Mouse (Mus musculus): ENCODE results near the gene Mov10. TPM values are rescaled to one million over a fixed set of nuclear protein-coding genes. Genes with fewer than 3 reads are reported as not detected.
"Not testable (repeated sequence)": the region's sequence is repeated elsewhere in the genome, so short reads cannot be mapped to it uniquely, and the experiment has no call there.

Gene Mov10
- polyA plus RNA-seq, 1 experiment: 3.2 TPM

- 18% methylated on average over 4 of the region's 4 CpGs for WGBS
- TF ChIP-seq CTCF (IDR thresholded peaks at IDR 0.05; ENCODE audit: borderline replicate concordance, insufficient read depth, low read depth, low read length) (peak; percentile 18; the same call in 1 of the 2 replicates), POLR2A (IDR thresholded peaks at IDR 0.05; ENCODE audit: borderline replicate concordance, insufficient read depth, low read length) (no peak)
- H3K4me3 ChIP-seq (replicated peaks; ENCODE audit: insufficient read depth, low read depth, low read length): no peak overlapping the region
- H3K27me3 ChIP-seq (ENCODE audit: control insufficient read depth, insufficient read depth, low read length): no peaks in the 10 kb centered on the region
- no peak overlapping the region for H3K27ac ChIP-seq (ENCODE audit: insufficient read depth, low read length)
- no peaks in the 10 kb centered on the region for H3K4me1 ChIP-seq (ENCODE audit: control insufficient read depth, insufficient read depth, low read length)
- DNase-seq: no peak
These were observed 53.3 kb downstream of the Mov10 start for GRCm38 (mm10) chr3:104765021-104765420.

GRCm38 (mm10) chr3:104762103-104762863 is 56.1 kb downstream of the Mov10 start:
- not testable (repeated sequence) for DNase-seq; H3K27ac ChIP-seq (ENCODE audit: insufficient read depth, low read length); H3K4me1 ChIP-seq (ENCODE audit: control insufficient read depth, insufficient read depth, low read length); H3K27me3 ChIP-seq (ENCODE audit: control insufficient read depth, insufficient read depth, low read length); H3K4me3 ChIP-seq (replicated peaks; ENCODE audit: insufficient read depth, low read depth, low read length)
- WGBS: 32% methylated on average over 20 of the region's 20 CpGs

DNA sequence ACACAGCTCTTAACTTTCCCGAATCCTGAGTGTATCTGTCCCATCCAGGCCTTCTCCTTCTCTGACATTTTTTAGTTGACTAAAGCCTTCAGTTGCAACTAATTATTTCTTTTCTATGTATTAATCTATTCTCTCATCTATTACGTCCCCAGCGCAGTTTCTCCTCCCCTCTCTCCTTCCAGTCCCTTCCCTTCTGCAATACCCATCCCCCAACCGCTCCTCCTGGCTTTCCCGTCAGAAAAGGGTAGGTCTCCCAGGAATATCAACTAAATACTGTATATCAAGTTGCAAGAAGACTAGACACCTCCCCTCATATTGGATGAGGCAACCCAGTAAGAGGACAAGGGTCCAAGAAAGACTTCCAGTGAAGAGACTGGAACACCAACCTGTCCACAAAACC is 59.5 kb downstream of the Mov10 start:
- 21% methylated on average over 5 of the region's 5 CpGs for WGBS
- Histone ChIP-seq H3K4me1 (ENCODE audit: control insufficient read depth, insufficient read depth, low read length) (no peaks in the 10 kb centered on the region), H3K4me3 (replicated peaks; ENCODE audit: insufficient read depth, low read depth, low read length) (no peak overlapping the region), H3K27me3 (ENCODE audit: control insufficient read depth, insufficient read depth, low read length) (no peaks in the 10 kb centered on the region), H3K27ac (ENCODE audit: insufficient read depth, low read length) (no peak overlapping the region)
- TF ChIP-seq CTCF (IDR thresholded peaks at IDR 0.05; ENCODE audit: borderline replicate concordance, insufficient read depth, low read depth, low read length) (no peak), POLR2A (IDR thresholded peaks at IDR 0.05; ENCODE audit: borderline replicate concordance, insufficient read depth, low read length) (no peak)
- no peak for DNase-seq

GRCm38 (mm10) chr3:104758406-104758805 is 60.0 kb downstream of the Mov10 start:
- peak; percentile 55 to 63 for DNase-seq
- no peak for TF ChIP-seq POLR2A (IDR thresholded peaks at IDR 0.05; ENCODE audit: borderline replicate concordance, insufficient read depth, low read length)
- TF ChIP-seq CTCF (IDR thresholded peaks at IDR 0.05; ENCODE audit: borderline replicate concordance, insufficient read depth, low read depth, low read length): peak; percentile 69
- WGBS: 2% methylated on average over 27 of the region's 27 CpGs
- Histone ChIP-seq H3K27me3 (ENCODE audit: control insufficient read depth, insufficient read depth, low read length) (no peaks in the 10 kb centered on the region), H3K4me1 (ENCODE audit: control insufficient read depth, insufficient read depth, low read length) (no peaks in the 10 kb centered on the region), H3K4me3 (replicated peaks; ENCODE audit: insufficient read depth, low read depth, low read length) (peak overlapping the region; percentile 52), H3K27ac (ENCODE audit: insufficient read depth, low read length) (no peak overlapping the region)

DNA sequence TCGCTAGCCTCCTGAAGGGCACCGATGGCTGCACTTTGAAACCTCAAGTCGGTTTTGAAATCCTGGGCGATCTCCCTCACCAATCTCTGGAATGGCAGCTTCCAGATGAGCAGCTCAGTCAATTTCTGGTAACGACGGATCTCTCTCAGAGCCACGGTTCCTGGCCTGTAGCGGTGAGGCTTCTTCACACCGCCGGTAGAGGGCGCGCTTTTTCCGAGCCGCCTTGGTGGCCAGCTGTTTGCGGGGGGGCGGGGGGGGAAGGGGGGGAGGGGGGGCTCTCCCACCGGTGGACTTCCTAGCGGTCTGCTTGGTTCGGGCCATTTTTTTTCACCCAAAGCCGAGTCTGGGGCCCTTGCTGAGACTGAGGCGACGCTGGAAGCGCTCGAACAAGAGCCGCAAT is 65.5 kb downstream of the Mov10 start:
- DNase-seq; H3K4me1 ChIP-seq (ENCODE audit: control insufficient read depth, insufficient read depth, low read length); H3K27me3 ChIP-seq (ENCODE audit: control insufficient read depth, insufficient read depth, low read length); H3K4me3 ChIP-seq (replicated peaks; ENCODE audit: insufficient read depth, low read depth, low read length); H3K27ac ChIP-seq (ENCODE audit: insufficient read depth, low read length): not testable (repeated sequence)
- 18% methylated on average over 24 of the region's 25 CpGs for WGBS

Other genes with a start within 250 kb of the Mov10 start
- 29.9 and 31.9 TPM in 2 replicates for gene Slc16a1, start 179.9 kb downstream of the Mov10 start, polyA plus RNA-seq (2012; rRNA removed)
- 4.5 and 6.1 TPM in 2 replicates for gene Ppm1j, start 37.5 kb downstream of the Mov10 start, polyA plus RNA-seq (2012; rRNA removed)
- 0.41 and 0.43 TPM in 2 replicates for gene Fam19a3, start 36.7 kb downstream of the Mov10 start, polyA plus RNA-seq (2012; rRNA removed)
- gene Rhoc, start 30.2 kb downstream of the Mov10 start, polyA plus RNA-seq (2012; rRNA removed): 30.6 and 31.2 TPM in 2 replicates
- 13.7 and 14.7 TPM in 2 replicates for gene St7l, start 45.4 kb upstream of the Mov10 start, polyA plus RNA-seq (2012; rRNA removed)
- gene Capza1, start 45.9 kb upstream of the Mov10 start, polyA plus RNA-seq (2012; rRNA removed): 45.6 and 53.7 TPM in 2 replicates
- 0.40 and 0.44 TPM in 2 replicates for gene Wnt2b, start 143.4 kb upstream of the Mov10 start, polyA plus RNA-seq (2012; rRNA removed)
- gene Cttnbp2nl, start 234.6 kb upstream of the Mov10 start, polyA plus RNA-seq (2012; rRNA removed): 7.4 TPM in 2 replicates
- not detected in 2 replicates for gene 4930564D02Rik, start 248.3 kb upstream of the Mov10 start, polyA plus RNA-seq (2012; rRNA removed)